Mouse (Mus musculus) ES-Bruce4 (cell line): ENCODE data around the gene Fut4. TPM values are rescaled to one million over a fixed set of nuclear protein-coding genes. Genes with fewer than 3 reads are reported as not detected.
"Not testable (repeated sequence)": the region's sequence is repeated elsewhere in the genome, so short reads cannot be mapped to it uniquely, and the experiment has no call there.

Source experiments
- H3K27ac ChIP-seq: 2 replicates; pipeline ENCODE4 v1.5.1; 2012; ENCODE audit warnings: low read length, inconsistent platforms; ENCODE audit not compliant: insufficient read depth
- H3K27me3 ChIP-seq: 2 replicates; pipeline ENCODE4 v1.6.1; 2012; ENCODE audit warnings: mild to moderate bottlenecking, low read length, inconsistent platforms; ENCODE audit not compliant: control insufficient read depth, poor library complexity, insufficient read depth, severe bottlenecking
- H3K36me3 ChIP-seq: 2 replicates; pipeline ENCODE4 v1.6.1; 2012; ENCODE audit warnings: inconsistent platforms, mild to moderate bottlenecking, low read length, moderate library complexity; ENCODE audit not compliant: control insufficient read depth, poor library complexity, insufficient read depth, severe bottlenecking
- H3K4me1 ChIP-seq: one replicate; pipeline ENCODE4 v1.8.1; 2011; ENCODE audit warnings: low read length; ENCODE audit not compliant: control insufficient read depth, insufficient read depth
- H3K4me3 ChIP-seq: 2 replicates; pipeline ENCODE4 v1.5.1; 2011; ENCODE audit warnings: low read depth, mild to moderate bottlenecking, low read length
- H3K9ac ChIP-seq: 2 replicates; pipeline ENCODE4 v1.6.1; 2012; ENCODE audit warnings: low read depth, mild to moderate bottlenecking, inconsistent platforms; ENCODE audit not compliant: poor library complexity, severe bottlenecking
- H3K9me3 ChIP-seq: replicated peaks from 2 replicates; pipeline ENCODE4 v1.6.1; 2012; ENCODE audit warnings: mild to moderate bottlenecking, low read length, inconsistent platforms; ENCODE audit not compliant: control insufficient read depth, poor library complexity, insufficient read depth, severe bottlenecking
- CTCF ChIP-seq: IDR thresholded peaks from one replicate; pipeline ENCODE4 v1.8.1; 2011; ENCODE audit warnings: low read depth, low read length
- EP300 ChIP-seq: IDR thresholded peaks from 2 replicates; pipeline ENCODE4 v1.6.1; 2011; ENCODE audit warnings: low read depth, low read length; ENCODE audit not compliant: insufficient read depth
- POLR2A ChIP-seq: IDR thresholded peaks from one replicate; pipeline ENCODE4 v1.8.1; 2011; ENCODE audit warnings: low read length; ENCODE audit not compliant: insufficient read depth
- polyA plus RNA-seq: library from polyadenylated mRNA; stranded (reverse); fragments of >200 nt; gene quantifications from 2 replicates; pipeline ENCODE4 v1.2.4, GENCODE M21; 2011; ENCODE audit warnings: low read depth; ENCODE audit not compliant: missing spikeins, insufficient read depth, insufficient read length

Gene Fut4
- polyA plus RNA-seq, 1 experiment, result 2.1 TPM

- Histone ChIP-seq H3K9me3 (no peaks in the 10 kb centered on the region), H3K4me1 (no peaks in the 10 kb centered on the region), H3K27ac (no peak overlapping the region), H3K9ac (no peak overlapping the region), H3K27me3 (no peaks in the 10 kb centered on the region), H3K36me3 (no peaks in the 10 kb centered on the region), H3K4me3 (no peak overlapping the region)
- TF ChIP-seq POLR2A, result no peak
- TF ChIP-seq CTCF, result no peak
- no peak for TF ChIP-seq EP300
Observed at GRCm38 (mm10) chr9:14720384-14720783, 31.8 kb downstream of the Fut4 start.

- Histone ChIP-seq H3K9me3 (no peaks in the 10 kb centered on the region), H3K4me3 (no peak overlapping the region), H3K4me1 (no peaks in the 10 kb centered on the region), H3K27ac (no peak overlapping the region), H3K36me3 (no peaks in the 10 kb centered on the region), H3K27me3 (no peaks in the 10 kb centered on the region), H3K9ac (no peak overlapping the region)
- no peak for TF ChIP-seq CTCF
- TF ChIP-seq POLR2A, result no peak
- TF ChIP-seq EP300, result no peak
Observed at GRCm38 (mm10) chr9:14718332-14718691, 33.9 kb downstream of the Fut4 start.

- Histone ChIP-seq H3K36me3 (no peaks in the 10 kb centered on the region), H3K27me3 (no peaks in the 10 kb centered on the region), H3K27ac (no peak overlapping the region)
Observed at GRCm38 (mm10) chr9:14717689-14718331, 34.4 kb downstream of the Fut4 start.

GRCm38 (mm10) chr9:14715258-14715657 is 36.9 kb downstream of the Fut4 start:
- Histone ChIP-seq H3K9me3 (no peaks in the 10 kb centered on the region), H3K27me3 (no peaks in the 10 kb centered on the region), H3K4me1 (no peaks in the 10 kb centered on the region), H3K27ac (no peak overlapping the region), H3K4me3 (no peak overlapping the region), H3K9ac (no peak overlapping the region), H3K36me3 (no peaks in the 10 kb centered on the region)
- TF ChIP-seq CTCF, result no peak
- TF ChIP-seq POLR2A, result no peak
- no peak for TF ChIP-seq EP300

More at GRCm38 (mm10) chr9:14717689-14718331, 34.4 kb downstream of the Fut4 start:
- TF ChIP-seq CTCF (no peak), EP300 (no peak), POLR2A (no peak)
- H3K4me3 ChIP-seq, result no peak overlapping the region
- H3K9me3 ChIP-seq, result no peaks in the 10 kb centered on the region
- no peak overlapping the region for H3K9ac ChIP-seq
- H3K4me1 ChIP-seq, result no peaks in the 10 kb centered on the region

GRCm38 (mm10) chr9:14710910-14711309 is 41.3 kb downstream of the Fut4 start:
- H3K36me3 ChIP-seq, result no peaks in the 10 kb centered on the region
- TF ChIP-seq EP300 (no peak), CTCF (no peak), POLR2A (no peak)
- no peak overlapping the region for H3K4me3 ChIP-seq
- H3K9ac ChIP-seq, result no peak overlapping the region
- no peak overlapping the region for H3K27ac ChIP-seq
- no peaks in the 10 kb centered on the region for H3K9me3 ChIP-seq
- H3K4me1 ChIP-seq, result no peaks in the 10 kb centered on the region
- no peaks in the 10 kb centered on the region for H3K27me3 ChIP-seq

DNA sequence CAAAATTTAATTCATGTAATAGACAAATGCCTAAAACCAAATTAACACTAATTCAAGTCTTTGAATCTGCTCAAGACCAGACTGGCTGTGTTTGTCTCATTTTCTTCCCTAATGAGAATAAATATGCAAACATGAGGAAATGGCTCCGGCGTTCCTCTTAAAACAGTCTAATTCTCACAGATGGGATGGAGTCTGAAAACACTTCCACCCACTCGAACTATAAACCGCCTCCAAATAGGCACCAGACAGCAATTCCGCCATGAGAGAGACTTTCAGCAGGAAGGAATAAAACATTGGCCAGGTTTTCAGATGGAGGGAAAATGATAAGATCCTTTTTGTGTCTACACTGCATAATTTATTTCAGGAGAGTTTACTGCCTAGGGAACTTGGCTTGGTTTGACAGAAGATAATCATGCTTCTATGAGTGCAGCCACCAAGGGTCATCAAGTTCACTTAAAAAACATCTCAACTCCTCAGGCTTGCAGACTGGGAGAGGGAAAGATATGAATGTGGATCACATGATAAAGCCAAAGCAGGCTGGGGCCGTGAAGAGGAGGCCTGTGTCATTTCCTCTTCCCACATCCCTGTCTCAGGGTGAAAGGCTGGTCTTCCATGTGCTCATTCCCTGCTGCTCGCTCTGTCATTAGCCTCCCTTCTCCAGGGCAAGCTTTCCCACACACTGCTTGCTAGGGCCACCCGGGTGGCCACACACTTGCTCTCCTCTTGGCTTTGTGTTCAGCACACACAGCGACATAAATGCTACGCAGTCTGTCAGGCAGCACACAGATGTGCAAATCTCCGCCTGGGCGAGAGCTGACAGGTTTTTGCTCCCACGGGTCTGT is 46.7 kb downstream of the Fut4 start:
- Histone ChIP-seq H3K9ac (no peak overlapping the region), H3K36me3 (no peaks in the 10 kb centered on the region), H3K4me3 (peak overlapping the region; percentile 22), H3K27ac (no peak overlapping the region), H3K9me3 (no peaks in the 10 kb centered on the region), H3K4me1 (no peaks in the 10 kb centered on the region), H3K27me3 (no peaks in the 10 kb centered on the region)
- TF ChIP-seq EP300 (no peak), CTCF (no peak), POLR2A (no peak)

- not testable (repeated sequence) for H3K27me3 ChIP-seq, H3K4me3 ChIP-seq, H3K4me1 ChIP-seq, H3K36me3 ChIP-seq, H3K9ac ChIP-seq, H3K27ac ChIP-seq, H3K9me3 ChIP-seq
Observed at GRCm38 (mm10) chr9:14700795-14701194, 51.4 kb downstream of the Fut4 start.
